Mouse (Mus musculus) activated CD4-positive, CD25-positive, alpha-beta regulatory T cell, adult 4 months (primary cell): ENCODE measurements around the gene Mark1. TPM values are rescaled to one million over a fixed set of nuclear protein-coding genes. Genes with fewer than 3 reads are reported as not detected.

Experiments
- ATAC-seq: one replicate; pipeline ENCODE4 v1.8.0; 2017
- polyA plus RNA-seq, 2 experiments: library from polyadenylated mRNA; unstranded; fragments of 100-300 nt; shearing (Covaris generic); gene quantifications; one replicate each; pipeline ENCODE4 v1.2.1; 2017

Gene Mark1
- not detected for polyA plus RNA-seq

DNA sequence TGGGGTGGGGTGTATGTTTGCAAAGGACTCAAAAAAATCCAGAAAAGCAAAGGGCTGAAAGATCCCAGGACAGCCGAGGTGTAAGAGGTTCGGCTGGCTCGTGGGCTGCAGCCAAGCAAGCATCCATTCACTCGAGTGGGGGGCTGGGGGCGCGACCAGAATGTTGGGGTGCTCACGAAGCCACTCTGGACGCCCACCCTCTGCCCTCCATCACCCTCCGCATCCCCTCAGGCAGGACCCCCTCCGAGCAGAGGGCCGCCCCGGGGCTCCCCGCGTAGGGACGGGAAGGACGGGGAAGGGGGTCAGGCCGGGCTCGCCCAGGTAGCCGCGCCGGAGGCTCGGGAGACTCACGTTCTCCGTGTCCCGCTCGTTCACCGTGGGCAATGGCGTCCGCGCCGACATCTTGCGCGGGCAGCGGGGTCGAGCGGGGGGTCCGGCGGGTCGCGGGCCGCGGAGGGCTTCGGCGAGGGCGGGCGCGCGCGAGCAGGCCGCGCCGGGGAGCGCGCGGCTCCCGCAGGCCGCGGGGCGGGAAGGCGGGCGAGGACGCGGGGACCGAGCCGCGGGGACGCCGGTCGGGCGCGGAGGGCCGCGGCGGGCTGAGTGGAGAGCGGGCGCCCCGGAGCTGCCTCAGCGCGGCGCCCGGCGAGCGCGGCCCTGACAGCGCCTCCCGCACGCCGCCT, at the start of gene Mark1:
Gene Mark1 (minus strand): TSS at position 500 of the 680 bp plus-strand sequence.
- no peak for ATAC-seq

DNA sequence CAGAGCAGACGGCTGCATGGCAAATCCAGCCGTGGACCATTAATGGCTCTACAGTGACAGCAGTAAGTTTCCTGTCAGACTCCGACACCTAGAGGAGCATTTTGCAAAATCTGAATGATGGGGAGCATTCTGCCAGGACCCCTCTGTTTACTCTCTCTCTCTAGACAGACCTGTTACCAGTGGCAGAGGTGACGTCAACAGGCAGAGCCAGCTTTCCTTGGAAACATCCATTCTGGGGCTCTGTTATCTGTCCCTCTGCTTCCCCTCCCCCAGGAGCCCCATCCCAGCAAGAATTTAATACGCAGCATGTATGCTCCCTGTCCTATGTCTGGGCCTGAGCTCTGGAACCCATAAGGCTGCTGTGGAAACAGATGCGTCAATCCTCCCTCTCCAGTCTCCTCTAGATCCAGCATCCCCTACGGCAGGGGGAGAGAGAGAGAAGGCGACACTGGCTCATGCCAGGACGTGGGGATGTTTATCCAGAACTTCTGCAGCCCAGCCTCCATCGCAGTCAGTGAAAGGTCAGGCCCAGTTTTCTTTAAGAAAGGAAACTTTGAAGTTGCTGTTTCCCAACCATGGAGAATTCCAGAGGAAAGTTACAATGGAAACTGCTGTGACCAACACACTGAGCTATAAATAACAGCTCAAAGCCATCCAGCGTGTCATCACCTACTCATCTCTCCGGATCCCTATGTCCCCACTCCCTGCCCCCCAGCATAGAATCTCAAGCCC, 48.3 kb upstream of the Mark1 start:
- no peak for ATAC-seq

GRCm38 (mm10) chr1:185046513-185046912, 47.1 kb upstream of the Mark1 start:
- ATAC-seq = no peak

DNA sequence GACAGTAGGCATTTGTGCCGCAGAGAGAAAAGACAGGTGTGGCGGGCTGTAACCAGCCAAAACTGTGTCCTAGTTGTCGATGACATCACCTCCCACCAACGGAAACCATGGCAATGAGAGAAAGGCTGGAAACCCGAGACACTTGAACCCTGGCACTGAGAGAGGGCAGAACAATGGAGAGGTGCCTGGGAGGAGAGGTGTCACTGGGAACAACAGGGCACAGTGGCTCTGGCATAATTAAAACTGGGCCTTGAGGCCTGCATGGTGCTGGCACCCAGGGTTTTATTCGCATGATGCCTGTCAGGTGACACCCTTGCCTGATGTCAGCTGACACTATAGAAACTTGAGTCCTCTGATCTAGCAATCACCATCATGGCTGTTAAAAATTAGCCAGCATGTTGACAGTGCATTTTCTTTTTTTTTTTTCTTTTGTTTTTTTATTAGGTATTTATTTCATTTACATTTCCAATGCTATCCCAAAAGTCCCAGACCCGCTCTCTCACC, 38.9 kb upstream of the Mark1 start:
- ATAC-seq = no peak

GRCm38 (mm10) chr1:185030565-185030964, 31.2 kb upstream of the Mark1 start:
- no peak for ATAC-seq

- ATAC-seq = no peak
Observed at GRCm38 (mm10) chr1:185020429-185021168, 21.2 kb upstream of the Mark1 start.

GRCm38 (mm10) chr1:185012566-185012965, 13.2 kb upstream of the Mark1 start:
- no peak for ATAC-seq

- no peak for ATAC-seq
Observed at GRCm38 (mm10) chr1:185007066-185007465, 7.7 kb upstream of the Mark1 start.

DNA sequence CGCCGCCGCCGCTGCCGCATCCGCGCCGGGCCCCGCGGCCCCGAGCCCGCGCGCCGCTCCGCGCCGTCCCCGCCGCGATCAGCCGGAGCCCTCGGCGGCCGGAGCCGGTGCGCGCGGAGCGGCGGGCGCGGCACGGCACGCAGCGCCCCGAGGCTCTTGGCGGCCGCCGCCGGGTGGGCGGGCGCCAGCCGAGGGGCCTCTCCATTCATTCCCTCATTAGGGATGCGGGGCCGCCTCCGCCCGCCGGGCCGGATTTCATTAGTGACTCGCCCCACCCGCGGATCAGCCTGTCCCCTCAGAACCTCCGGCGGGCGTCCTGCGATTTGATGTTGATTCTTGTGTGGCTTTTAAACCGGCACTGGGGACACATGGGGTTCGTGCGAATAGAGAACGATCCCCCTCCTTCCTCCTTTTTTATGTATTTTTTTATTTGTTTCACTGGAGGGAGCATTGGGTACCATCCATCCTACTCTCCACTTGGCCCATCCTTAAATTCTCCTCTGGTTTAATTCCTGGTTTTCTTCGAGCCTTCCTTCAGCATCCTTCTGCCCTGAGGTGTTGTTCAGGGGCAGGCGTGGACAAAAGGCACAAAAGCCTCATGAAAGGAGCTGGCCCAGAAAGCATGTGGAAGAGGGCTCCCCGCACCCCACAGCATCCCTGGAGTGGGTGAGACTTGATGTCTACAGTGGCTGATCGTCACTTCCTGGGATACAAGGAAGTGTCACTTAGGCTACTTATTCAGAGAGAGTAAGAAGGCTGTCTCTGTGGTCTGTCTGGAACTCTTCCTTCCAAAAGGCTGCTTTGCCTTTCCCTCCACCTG, 620 bp upstream of the Mark1 start:
- ATAC-seq = no peak

DNA sequence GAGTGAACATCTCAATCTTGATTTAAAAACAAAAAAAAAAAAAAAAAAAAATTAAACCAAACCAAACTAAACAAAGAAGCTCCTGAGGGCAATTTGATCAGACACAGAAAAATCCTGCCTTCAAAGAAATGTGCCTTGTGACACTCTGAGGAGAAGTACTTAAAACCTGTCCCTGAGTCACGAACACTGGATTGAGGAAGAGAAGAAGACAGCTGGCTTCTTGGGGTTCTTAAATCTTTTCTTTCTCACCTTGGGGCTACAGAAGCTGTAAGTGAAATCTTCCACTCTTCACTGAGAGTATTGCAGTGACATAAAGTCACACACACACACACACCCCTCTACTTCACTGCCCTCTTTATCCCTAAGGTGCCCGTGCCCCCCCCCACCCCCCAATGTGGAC, 739 bp downstream of the Mark1 start:
- ATAC-seq = no peak

DNA sequence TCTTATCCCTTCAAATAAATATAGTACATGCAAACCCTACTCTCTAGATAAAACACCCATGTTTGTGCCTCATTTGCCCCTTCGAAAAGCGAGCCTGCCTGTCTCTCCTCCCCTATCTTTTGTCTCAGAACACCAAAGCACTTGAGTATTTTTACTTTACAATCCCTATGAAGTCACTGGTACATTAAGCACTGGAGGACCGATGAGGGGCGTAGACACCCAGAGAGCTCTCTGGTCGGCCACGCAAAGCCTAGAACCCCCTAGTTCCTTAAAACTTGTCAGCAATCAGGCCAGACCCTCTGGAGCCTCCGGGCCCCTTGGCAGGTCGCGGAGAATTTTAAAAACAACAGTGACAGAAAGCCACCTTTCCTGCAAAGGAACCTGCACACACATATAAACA, 1.2 kb downstream of the Mark1 start:
- ATAC-seq = no peak

DNA sequence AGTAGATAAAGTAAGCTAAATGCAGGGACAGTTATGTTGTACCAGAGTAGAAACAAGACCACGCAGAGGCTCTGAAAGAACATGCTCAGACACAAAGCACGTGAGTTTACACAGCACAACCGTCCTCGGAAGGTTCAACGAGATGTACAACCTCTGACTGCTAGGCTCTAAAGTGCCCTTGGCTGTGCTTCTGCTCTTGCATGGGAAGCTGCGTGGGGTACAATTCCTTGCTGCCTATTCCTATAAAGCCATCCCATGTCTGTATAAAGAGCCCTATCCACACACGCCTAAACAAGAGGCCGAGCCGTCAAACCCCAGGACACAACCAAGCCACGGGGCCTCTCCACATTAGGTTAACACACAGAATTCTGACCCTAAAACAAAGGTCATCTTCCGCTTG, 1.9 kb downstream of the Mark1 start:
- no peak for ATAC-seq

GRCm38 (mm10) chr1:184995335-184995734, 4.0 kb downstream of the Mark1 start:
- no peak for ATAC-seq

DNA sequence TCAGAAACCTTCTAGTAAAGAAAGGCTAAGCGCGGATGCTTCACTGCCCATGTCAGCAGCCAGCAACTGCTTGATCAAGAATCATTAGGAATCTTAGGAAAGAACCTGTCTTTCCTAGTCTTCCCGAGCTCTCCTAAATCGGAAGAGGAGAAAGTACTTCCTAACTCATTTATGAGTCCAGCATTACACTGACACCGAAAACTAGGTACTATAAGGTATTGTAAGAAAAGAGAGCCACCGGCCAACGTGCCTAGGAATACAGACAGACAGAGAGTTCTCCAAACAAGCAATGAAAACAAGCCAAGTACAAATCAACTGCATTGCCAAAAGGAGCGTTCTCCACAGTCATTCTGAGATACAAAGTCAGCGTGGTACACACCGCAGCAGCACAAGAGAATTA, 8.2 kb downstream of the Mark1 start:
- no peak for ATAC-seq

- ATAC-seq = no peak
Observed at GRCm38 (mm10) chr1:184986748-184987147, 12.6 kb downstream of the Mark1 start.

DNA sequence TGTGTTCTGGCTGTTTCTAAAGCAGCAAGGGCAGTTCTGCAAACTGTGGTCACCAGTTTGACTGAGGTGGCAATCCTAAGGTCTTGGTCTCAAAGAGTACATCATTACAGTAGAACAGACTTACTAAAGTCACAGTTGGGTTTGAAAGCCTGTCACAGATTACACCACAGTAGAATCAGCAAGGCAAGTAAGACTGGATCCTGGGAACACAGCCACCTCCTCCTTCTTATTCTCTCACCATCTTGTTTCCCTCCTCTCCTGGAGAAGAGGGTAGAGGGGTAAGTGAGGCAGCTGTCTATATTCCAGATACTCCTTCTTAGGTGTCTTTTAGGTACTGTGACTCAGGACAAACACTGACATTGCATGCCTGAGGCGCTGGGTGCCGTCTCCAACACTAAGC, 14.6 kb downstream of the Mark1 start:
- ATAC-seq = no peak

DNA sequence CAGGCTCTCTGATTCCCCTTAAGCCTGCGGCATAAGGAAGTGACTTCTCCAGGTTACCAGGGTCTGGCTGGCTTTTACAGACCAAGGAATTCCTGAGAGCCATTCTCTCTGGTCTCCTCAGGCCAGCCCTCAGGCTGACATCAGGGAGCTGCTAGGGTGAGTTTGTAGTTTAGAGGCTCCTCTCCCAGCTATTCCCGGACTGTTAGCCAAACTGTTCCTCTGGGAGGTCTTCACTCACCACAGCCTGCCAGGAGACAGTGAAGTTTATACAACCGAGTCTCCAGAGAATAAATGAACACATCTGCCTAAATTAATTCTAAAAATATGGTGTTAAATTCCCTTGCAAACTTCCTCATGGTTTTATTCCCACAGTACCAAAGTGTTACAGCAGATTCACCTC, 15.6 kb downstream of the Mark1 start:
- ATAC-seq = no peak

- ATAC-seq = no peak
Observed at GRCm38 (mm10) chr1:184972214-184972776, 27.1 kb downstream of the Mark1 start.

DNA sequence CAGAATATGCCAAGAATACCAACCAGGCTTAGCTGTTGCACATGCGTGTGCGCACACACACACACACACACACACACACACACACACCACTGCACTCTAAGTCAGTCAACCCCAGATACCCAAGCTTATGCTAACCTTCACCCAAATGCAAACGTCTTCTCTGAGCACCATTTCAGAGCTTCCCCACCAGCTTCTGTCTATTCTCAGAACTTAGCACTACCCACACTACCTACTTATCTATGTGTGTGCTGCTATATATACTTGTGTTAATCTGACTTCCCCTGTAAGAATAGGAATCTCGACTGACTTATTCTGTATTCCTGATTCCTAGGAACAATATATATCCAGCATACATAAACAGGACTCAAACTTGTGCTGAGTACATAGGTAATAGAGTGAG, 30.0 kb downstream of the Mark1 start:
- no peak for ATAC-seq

GRCm38 (mm10) chr1:184965682-184966360, 33.5 kb downstream of the Mark1 start:
- no peak for ATAC-seq

- ATAC-seq = no peak
Observed at GRCm38 (mm10) chr1:184963121-184963693, 36.2 kb downstream of the Mark1 start.
